Mouse (Mus musculus): Measurements from ENCODE around the gene Ankrd13a. TPM values are rescaled to one million over a fixed set of nuclear protein-coding genes. Genes with fewer than 3 reads are reported as not detected.

Gene Ankrd13a
- polyA plus RNA-seq, 1 experiment from 2014 or later: 47.0 TPM

DNA sequence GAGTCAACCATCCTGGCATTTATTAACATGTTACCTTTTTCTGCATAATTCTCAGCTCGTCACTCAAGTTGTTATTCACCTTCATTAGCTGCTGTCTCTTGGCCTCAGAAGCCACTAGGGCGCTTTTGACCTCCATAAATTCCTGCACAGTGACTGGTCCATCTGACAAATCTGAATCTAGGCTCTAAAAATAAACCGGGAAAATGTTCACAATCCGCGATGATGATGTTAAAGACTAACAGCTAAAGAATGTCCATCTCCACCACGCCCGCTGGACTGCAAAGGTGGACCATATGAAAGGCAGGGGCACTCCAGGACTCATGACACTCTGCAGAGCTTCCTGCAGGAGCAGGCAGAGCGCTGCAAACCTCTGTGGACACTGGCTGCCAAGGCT, 30.8 kb upstream of the Ankrd13a start:
- Histone ChIP-seq H3K4me3 (no peak overlapping the region), H3K27ac (no peak overlapping the region), H3K4me2 (no peak overlapping the region), H3K9ac (no peak overlapping the region), H3K4me1 (peaks cover 3% of the 10 kb centered on the region), H3K36me3 (peaks cover 89% of the 10 kb centered on the region), H3K9me3 (no peaks in the 10 kb centered on the region), H3K27me3 (no peaks in the 10 kb centered on the region)
- WGBS: 89% methylated on average over 8 of the region's 8 CpGs
- ATAC-seq (ENCODE audit: insufficient number of reproducible peaks, low FRiP score, low TSS enrichment, low read depth): no peak

DNA sequence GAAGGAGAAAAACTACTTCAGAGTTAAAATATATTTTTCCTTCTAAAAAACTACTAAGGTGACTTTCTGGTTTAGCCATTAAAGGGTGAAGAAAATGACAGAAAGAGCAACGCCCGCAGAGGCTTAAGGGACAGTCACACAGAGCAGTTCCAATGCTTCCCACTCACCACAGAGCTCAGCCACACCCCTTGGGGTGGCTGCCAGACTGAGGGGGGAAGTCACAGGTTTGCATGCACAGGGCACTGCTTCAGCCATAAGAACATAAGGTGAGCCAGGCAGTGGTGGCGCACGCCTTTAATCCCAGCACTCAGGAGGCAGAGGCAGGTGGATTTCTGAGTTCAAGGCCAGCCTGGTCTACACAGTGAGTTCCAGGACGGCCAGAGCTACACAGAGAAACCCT, 28.9 kb upstream of the Ankrd13a start:
- H3K9me3 ChIP-seq: no peaks in the 10 kb centered on the region
- no peak overlapping the region for H3K9ac ChIP-seq
- 82% methylated on average over 5 of the region's 5 CpGs for WGBS
- no peaks in the 10 kb centered on the region for H3K4me1 ChIP-seq
- H3K27ac ChIP-seq: no peak overlapping the region
- peaks cover 87% of the 10 kb centered on the region for H3K36me3 ChIP-seq
- H3K4me3 ChIP-seq: no peak overlapping the region
- no peak overlapping the region for H3K4me2 ChIP-seq
- H3K27me3 ChIP-seq: no peaks in the 10 kb centered on the region
- ATAC-seq (ENCODE audit: insufficient number of reproducible peaks, low FRiP score, low TSS enrichment, low read depth): no peak

DNA sequence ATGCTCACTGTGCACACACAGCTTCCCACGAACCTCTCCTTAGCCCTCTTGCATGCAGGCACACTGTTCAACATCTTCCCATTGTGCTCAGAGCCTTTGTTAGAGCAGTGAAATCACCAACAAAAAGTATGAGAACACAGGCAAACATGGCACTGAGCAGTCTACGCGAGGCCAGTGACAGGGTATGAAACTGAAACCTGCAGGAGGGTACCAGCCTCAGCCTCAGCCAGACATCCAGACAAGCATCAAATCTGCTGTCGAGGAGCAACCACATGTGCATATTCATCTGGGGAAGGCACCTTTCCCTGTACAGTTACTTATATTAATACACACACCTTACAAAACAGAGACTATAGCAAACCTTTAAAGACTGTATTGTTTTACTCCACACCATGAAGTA, 27.6 kb upstream of the Ankrd13a start:
- 94% methylated on average over 4 of the region's 4 CpGs for WGBS
- H3K36me3 ChIP-seq: peaks cover 90% of the 10 kb centered on the region
- ATAC-seq (ENCODE audit: insufficient number of reproducible peaks, low FRiP score, low TSS enrichment, low read depth): no peak
- H3K4me1 ChIP-seq: no peaks in the 10 kb centered on the region
- H3K27ac ChIP-seq: no peak overlapping the region
- H3K9ac ChIP-seq: no peak overlapping the region
- no peak overlapping the region for H3K4me3 ChIP-seq
- H3K4me2 ChIP-seq: no peak overlapping the region
- H3K9me3 ChIP-seq: no peaks in the 10 kb centered on the region
- no peaks in the 10 kb centered on the region for H3K27me3 ChIP-seq

DNA sequence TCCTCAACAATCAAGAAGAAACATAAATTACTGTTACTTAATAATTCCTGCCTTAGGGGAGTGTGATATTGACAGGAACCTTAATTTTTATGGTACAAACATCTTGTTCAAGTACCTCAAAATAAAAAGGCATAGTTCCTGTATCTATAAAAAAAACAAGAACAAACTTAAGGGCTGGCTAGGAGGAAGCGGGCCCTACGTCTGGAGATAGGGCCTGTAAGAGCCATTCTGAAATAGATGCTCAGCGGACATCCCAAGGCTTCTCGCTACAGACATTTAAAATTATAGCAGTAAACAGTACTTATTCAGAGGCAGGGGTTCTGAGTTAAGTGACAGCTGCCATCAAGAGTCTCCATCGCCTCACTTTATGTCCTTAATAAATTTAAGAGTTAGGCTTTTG, 27.0 kb upstream of the Ankrd13a start:
- Histone ChIP-seq H3K36me3 (peaks cover 90% of the 10 kb centered on the region), H3K27me3 (no peaks in the 10 kb centered on the region), H3K9ac (no peak overlapping the region), H3K4me1 (no peaks in the 10 kb centered on the region), H3K4me2 (no peak overlapping the region), H3K4me3 (no peak overlapping the region), H3K9me3 (no peaks in the 10 kb centered on the region), H3K27ac (no peak overlapping the region)
- no peak for ATAC-seq (ENCODE audit: insufficient number of reproducible peaks, low FRiP score, low TSS enrichment, low read depth)
- WGBS: 92% methylated on average over 5 of the region's 5 CpGs

DNA sequence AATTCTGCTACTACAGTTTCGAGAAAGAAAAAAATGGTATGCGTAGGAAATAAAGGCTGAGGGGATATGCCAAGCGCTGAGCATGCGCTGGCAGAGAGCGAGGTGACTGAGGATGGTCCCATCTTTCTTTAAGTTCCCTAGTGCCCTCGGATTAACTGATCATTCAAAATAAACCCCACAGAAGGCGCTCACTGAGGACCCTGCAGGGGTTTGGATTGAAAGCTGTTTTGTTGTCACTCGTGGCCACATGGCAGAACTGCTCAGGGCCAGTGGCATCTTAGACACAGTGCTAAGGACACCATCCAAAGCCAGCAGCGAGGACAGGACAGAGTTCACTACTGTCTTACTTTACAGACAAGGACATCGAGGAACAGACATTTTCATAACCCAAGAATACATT, 24.2 kb upstream of the Ankrd13a start:
- Histone ChIP-seq H3K9ac (no peak overlapping the region), H3K27ac (no peak overlapping the region), H3K9me3 (no peaks in the 10 kb centered on the region), H3K4me3 (no peak overlapping the region), H3K4me2 (no peak overlapping the region), H3K36me3 (peaks cover 86% of the 10 kb centered on the region), H3K4me1 (no peaks in the 10 kb centered on the region), H3K27me3 (no peaks in the 10 kb centered on the region)
- no peak for ATAC-seq (ENCODE audit: insufficient number of reproducible peaks, low FRiP score, low TSS enrichment, low read depth)
- 89% methylated on average over 10 of the region's 10 CpGs for WGBS

- no peaks in the 10 kb centered on the region for H3K27me3 ChIP-seq
- H3K36me3 ChIP-seq: peaks cover 89% of the 10 kb centered on the region
- H3K9me3 ChIP-seq: no peaks in the 10 kb centered on the region
- no peak overlapping the region for H3K9ac ChIP-seq
- no peak for ATAC-seq (ENCODE audit: insufficient number of reproducible peaks, low FRiP score, low TSS enrichment, low read depth)
- H3K4me3 ChIP-seq: no peak overlapping the region
- H3K4me1 ChIP-seq: no peaks in the 10 kb centered on the region
- no peak overlapping the region for H3K4me2 ChIP-seq
- no peak overlapping the region for H3K27ac ChIP-seq
- WGBS: 88% methylated on average over 10 of the region's 10 CpGs
Observed at GRCm38 (mm10) chr5:114752397-114752796, 22.1 kb upstream of the Ankrd13a start.

DNA sequence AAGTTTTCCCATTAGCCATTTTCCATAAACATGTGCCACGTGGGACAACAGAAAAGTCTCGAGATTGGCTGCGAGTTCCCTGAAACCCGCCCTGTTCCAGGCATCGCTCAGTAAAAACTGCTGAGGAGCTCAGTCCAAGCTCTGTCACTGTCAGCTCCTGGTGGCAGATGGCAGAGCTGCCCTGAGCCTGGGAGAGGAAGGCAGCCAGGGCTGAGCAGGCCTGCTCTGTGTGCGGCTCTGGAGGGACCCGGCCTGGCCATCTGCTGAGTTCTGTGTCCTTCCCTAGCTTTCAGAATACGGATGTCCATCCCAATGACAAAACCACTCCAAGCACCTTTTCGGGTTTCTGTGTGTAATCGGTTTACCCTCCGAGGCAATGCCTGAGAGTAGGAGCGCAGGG, 21.1 kb upstream of the Ankrd13a start:
- no peak for ATAC-seq (ENCODE audit: insufficient number of reproducible peaks, low FRiP score, low TSS enrichment, low read depth)
- H3K27ac ChIP-seq: no peak overlapping the region
- no peak overlapping the region for H3K4me3 ChIP-seq
- no peaks in the 10 kb centered on the region for H3K27me3 ChIP-seq
- WGBS: 89% methylated on average over 12 of the region's 12 CpGs
- peaks cover 85% of the 10 kb centered on the region for H3K36me3 ChIP-seq
- no peaks in the 10 kb centered on the region for H3K9me3 ChIP-seq
- no peak overlapping the region for H3K4me2 ChIP-seq
- no peaks in the 10 kb centered on the region for H3K4me1 ChIP-seq
- no peak overlapping the region for H3K9ac ChIP-seq

DNA sequence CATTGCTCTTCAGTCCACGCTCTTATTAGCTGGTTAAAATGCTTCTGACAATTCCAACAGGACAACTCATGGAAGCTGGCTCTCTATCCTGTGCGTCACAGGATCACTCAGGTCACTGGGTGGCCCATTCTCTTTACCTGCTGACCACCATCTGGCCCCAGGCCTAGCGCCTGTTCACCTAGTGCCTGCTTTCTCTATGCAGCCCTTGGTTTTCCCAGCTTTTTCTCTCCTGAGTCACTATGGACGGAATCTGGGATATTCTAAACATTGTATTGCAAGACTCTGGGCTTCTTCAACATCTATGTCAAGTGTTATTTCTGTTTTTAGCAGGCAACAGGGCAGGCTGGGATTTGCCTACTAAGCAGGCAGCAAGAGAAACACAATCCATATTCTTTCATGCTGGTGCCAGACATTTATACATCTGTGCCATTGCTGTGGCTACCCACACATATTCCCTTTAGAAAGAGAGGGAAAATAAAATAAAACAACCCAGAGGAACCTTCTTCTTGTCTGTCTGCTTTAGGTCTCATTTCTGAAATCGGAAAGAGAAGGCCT, 14.9 kb upstream of the Ankrd13a start:
- H3K4me3 ChIP-seq: no peak overlapping the region
- no peaks in the 10 kb centered on the region for H3K27me3 ChIP-seq
- no peak overlapping the region for H3K4me2 ChIP-seq
- H3K9ac ChIP-seq: no peak overlapping the region
- no peak overlapping the region for H3K27ac ChIP-seq
- no peaks in the 10 kb centered on the region for H3K9me3 ChIP-seq
- peaks cover 76% of the 10 kb centered on the region for H3K36me3 ChIP-seq
- 92% methylated on average over 5 of the region's 5 CpGs for WGBS
- no peaks in the 10 kb centered on the region for H3K4me1 ChIP-seq
- no peak for ATAC-seq (ENCODE audit: insufficient number of reproducible peaks, low FRiP score, low TSS enrichment, low read depth)

DNA sequence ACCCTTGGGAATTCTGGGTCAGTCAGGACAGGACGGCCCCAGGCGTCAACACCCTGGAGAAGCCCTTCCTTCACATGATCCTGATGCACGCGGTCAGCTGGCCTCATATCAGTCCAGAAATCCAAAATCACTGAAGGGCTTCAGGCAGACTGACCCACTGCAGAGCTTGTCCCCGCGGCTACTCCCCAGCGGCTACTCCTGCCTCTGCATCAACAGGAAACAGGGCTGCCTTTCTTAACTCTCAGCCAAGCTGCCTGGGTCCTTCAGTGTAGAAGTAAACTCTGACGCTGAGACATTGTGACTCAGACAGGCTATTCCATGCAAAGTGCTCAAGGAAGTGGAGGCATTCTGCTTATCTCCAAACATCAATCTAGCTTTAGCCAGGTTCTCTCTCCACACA, 12.5 kb upstream of the Ankrd13a start:
- Histone ChIP-seq H3K9ac (no peak overlapping the region), H3K27ac (no peak overlapping the region)
- 87% methylated on average over 8 of the region's 8 CpGs for WGBS

DNA sequence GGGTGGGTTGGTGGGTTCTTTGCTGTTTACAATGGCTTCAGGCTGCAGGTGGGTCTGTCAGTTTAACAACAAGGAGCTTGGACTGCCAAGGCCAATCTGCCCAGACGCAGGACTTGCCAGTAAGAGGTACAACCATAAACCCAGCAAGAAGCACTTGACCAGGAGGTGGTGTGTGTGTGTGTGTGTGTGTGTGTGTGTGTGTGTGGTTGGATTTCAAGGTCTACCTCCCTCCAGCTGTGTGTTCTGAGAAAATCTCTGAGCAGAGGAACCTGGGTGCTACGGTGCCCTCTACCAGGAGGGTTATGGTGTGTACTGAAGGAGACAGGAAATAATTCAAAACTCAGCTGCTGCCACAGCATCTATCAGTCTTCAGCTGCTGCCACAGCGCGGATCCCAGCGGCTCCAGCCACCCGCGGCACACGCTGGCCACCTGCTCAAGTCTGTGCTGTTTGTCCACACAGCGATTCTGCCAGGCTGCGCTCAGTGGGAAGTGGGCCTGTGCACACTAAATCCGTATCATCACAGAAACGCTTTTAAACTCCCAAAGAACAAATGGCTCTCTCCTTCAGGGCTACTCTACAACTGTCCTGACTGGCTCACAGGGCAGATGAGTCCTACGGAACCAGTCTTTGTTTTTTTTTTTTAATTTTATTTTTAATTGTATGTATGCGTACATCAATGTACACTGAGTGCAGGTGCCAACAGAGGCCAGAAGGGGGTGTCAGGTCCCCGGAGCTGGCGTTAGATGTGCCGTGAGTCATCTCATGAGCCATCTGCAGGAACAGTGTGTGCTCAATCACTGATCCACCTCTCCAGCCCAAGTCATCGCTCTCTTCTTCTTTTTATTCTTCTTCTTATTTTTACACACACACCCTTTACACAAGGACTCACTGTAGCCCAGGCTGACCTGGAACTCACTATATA, 9.4 kb upstream of the Ankrd13a start:
- 88% methylated on average over 18 of the region's 18 CpGs for WGBS
- Histone ChIP-seq H3K4me3 (no peak overlapping the region), H3K27me3 (no peaks in the 10 kb centered on the region), H3K9me3 (no peaks in the 10 kb centered on the region), H3K4me2 (no peak overlapping the region), H3K4me1 (peaks cover 4% of the 10 kb centered on the region; the same call in 1 of the 2 replicates), H3K27ac (no peak overlapping the region), H3K36me3 (peaks cover 62% of the 10 kb centered on the region), H3K9ac (no peak overlapping the region)
- no peak for ATAC-seq (ENCODE audit: insufficient number of reproducible peaks, low FRiP score, low TSS enrichment, low read depth)

More for the DNA sequence above, 12.5 kb upstream of the Ankrd13a start:
- Histone ChIP-seq H3K27me3 (no peaks in the 10 kb centered on the region), H3K4me2 (no peak overlapping the region), H3K9me3 (no peaks in the 10 kb centered on the region), H3K4me3 (no peak overlapping the region), H3K36me3 (peaks cover 81% of the 10 kb centered on the region), H3K4me1 (no peaks in the 10 kb centered on the region)
- no peak for ATAC-seq (ENCODE audit: insufficient number of reproducible peaks, low FRiP score, low TSS enrichment, low read depth)

DNA sequence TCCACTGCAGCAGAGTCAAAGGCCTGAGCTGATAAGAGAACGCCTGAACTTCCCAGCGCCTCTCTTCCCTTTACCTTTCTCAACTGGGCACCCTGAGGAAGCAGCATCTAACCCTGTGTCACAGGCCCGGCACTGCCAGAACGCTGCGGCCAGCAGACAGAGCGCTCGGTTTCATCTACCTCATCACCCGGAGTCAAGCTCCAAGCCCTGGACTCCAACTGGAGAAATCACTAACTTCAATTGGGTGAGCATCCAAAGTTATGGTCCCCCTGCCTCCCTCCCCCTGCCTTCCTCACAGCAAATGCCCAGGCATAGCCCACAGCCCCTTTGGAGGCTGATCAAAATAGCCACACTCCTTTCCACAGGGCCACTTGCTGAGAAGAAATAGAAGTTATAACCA, 7.8 kb upstream of the Ankrd13a start:
- WGBS: 92% methylated on average over 8 of the region's 8 CpGs
- Histone ChIP-seq H3K4me1 (peaks cover 7% of the 10 kb centered on the region), H3K9me3 (no peaks in the 10 kb centered on the region), H3K4me3 (no peak overlapping the region), H3K27ac (no peak overlapping the region), H3K9ac (no peak overlapping the region), H3K4me2 (no peak overlapping the region), H3K27me3 (no peaks in the 10 kb centered on the region), H3K36me3 (peaks cover 51% of the 10 kb centered on the region)
- no peak for ATAC-seq (ENCODE audit: insufficient number of reproducible peaks, low FRiP score, low TSS enrichment, low read depth)

DNA sequence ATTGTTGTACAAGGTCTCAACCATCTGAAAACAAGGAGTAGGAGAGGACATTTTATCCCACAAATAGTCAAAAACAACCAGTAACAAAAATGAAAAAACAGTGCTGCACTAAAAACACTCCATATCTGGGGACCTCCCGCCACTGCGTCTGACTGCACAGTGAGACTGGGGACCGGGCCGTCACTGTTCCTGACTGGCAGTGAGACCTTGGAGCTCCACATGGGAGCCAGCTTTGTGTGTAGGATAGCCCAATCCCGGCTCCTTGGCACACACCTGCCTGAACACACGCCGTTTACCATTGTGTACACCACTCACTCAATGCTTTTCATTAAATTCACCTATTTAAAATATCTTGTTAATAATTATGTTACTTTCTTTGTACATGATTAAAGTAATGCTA, 7.3 kb upstream of the Ankrd13a start:
- no peak overlapping the region for H3K4me2 ChIP-seq
- H3K9me3 ChIP-seq: no peaks in the 10 kb centered on the region
- no peak for ATAC-seq (ENCODE audit: insufficient number of reproducible peaks, low FRiP score, low TSS enrichment, low read depth)
- 87% methylated on average over 7 of the region's 7 CpGs for WGBS
- H3K27me3 ChIP-seq: no peaks in the 10 kb centered on the region
- H3K4me3 ChIP-seq: no peak overlapping the region
- peaks cover 46% of the 10 kb centered on the region for H3K36me3 ChIP-seq
- no peak overlapping the region for H3K27ac ChIP-seq
- H3K9ac ChIP-seq: no peak overlapping the region
- H3K4me1 ChIP-seq: peaks cover 12% of the 10 kb centered on the region

All from limb, embryonic 15.5 days (tissue).